Mouse (Mus musculus): Measurements from ENCODE around the gene Slc15a4.

- TF ChIP-seq TCF12 (IDR thresholded peaks at IDR 0.05; ENCODE audit: low read depth, low read length) (no peak), POLR2A (IDR thresholded peaks at IDR 0.05; ENCODE audit: control insufficient read depth in 1 of 2, insufficient read depth in 1 of 2, low read depth in 1 of 2, low read length in 2 of 2, poor library complexity in 1 of 2) (no peak), TAL1 (IDR thresholded peaks at IDR 0.05; ENCODE audit: low read length) (no peak), MAZ (IDR thresholded peaks at IDR 0.05; ENCODE audit: low read depth, low read length) (no peak), JUND (IDR thresholded peaks at IDR 0.05; ENCODE audit: low read depth, low read length) (no peak), CTCF (IDR thresholded peaks at IDR 0.05 in 2 of 3, conservative IDR thresholded peaks at IDR 0.05 in 1 of 3; ENCODE audit: control insufficient read depth in 1 of 3, insufficient read depth in 1 of 3, low read depth in 2 of 3, low read length in 3 of 3, poor library complexity in 1 of 3, severe bottlenecking in 1 of 3) (no peak), USF2 (IDR thresholded peaks at IDR 0.05; ENCODE audit: borderline replicate concordance in 1 of 2, insufficient read depth in 1 of 2, low read depth in 1 of 2, low read length in 2 of 2) (no peak)
Measured at GRCm38 (mm10) chr5:127633666-127634065, 969 bp upstream of the Slc15a4 start.

Measured in MEL (cell line).